Mouse (Mus musculus): ENCODE results near the gene Gm4131.

Gm4131 gene

DNA sequence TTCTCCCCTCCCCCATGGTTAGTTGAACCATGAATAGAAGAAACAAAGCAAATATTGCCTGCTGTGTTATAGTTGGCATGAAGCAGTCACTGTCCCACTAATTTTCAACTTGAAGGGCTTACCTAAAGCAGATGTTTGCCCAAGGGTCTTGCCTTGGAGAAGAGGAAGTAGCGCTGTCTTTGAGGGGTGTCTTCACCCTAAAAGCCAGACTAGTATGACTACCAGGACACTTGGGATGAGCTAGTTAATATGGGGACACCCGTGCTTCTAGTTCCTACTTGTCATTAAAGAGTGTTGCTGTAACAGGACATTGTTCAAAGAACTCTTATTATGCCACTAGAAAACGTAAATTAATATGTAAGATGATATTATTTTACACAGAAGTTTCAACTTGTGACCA is 9.6 kb downstream of the Gm4131 start:
- H3K4me1 ChIP-seq (replicated peaks; ENCODE audit: low read depth, low read length), result peaks cover 15% of the 10 kb centered on the region
- H3K27me3 ChIP-seq (ENCODE audit: insufficient read depth, low read length), result peaks cover 70% of the 10 kb centered on the region
- TF ChIP-seq CTCF (conservative IDR thresholded peaks at IDR 0.05; ENCODE audit: low read length) (no peak), NANOG (IDR thresholded peaks at IDR 0.05; ENCODE audit: borderline replicate concordance, low read length) (no peak), POU5F1 (IDR thresholded peaks at IDR 0.05; ENCODE audit: borderline replicate concordance, low read length) (no peak)
- no peaks in the 10 kb centered on the region for H3K9me3 ChIP-seq (ENCODE audit: low read length)
- H3K4me3 ChIP-seq (replicated peaks; ENCODE audit: low read length), result no peak overlapping the region
- no peaks in the 10 kb centered on the region for H3K36me3 ChIP-seq (ENCODE audit: insufficient read depth, low read length)

DNA sequence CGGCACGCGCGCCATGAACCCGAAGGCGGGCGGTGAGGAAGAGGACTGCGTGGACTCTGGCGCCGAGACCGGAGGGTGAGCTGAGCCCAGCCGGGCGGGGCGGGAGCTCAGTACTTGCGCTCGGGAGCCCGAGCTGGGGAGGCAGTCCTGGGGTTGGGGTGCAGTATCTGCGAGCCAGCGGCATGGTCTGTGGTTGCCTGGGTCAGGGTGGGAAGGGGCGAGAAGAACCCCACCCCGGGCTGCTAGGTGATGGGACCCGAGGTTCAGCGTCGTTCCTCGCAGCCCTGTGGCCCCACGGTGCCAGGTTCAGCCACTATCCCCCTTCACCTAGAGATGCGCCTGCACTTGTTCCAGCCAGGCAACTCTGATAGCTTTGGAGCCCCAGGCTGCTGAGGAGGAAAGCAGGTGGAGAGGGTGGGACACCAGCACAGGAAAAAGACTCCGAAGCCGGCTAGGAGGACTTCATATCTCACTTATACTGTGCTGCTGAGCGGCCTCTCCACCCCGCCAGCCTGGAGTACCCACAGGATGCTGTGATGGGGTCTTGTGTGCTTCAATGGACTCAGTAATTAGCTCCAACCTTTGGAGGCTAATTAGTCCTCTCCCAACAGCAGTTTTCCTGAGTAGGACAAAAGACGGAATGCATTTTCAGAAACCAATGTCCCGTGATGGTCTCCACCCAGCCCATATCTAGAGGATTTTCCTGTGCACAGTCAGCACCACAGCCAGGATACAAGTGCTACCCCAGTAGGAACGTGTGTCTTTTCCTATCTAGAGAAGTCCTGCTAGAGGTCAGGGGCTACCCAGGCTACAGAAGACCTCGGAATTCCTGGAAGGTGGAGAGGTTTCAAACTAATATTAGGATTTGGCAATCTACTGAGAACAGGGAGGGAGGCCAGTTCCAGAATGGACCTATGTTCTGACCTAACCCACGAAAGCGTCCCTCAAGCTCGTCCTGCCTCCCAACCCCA is 10.6 kb downstream of the Gm4131 start:
- Histone ChIP-seq H3K27me3 (ENCODE audit: insufficient read depth, low read length) (peaks cover 74% of the 10 kb centered on the region), H3K4me3 (replicated peaks; ENCODE audit: low read length) (peak overlapping the region; percentile 83), H3K9me3 (ENCODE audit: low read length) (no peaks in the 10 kb centered on the region), H3K4me1 (replicated peaks; ENCODE audit: low read depth, low read length) (peaks cover 15% of the 10 kb centered on the region), H3K36me3 (ENCODE audit: insufficient read depth, low read length) (no peaks in the 10 kb centered on the region)
- TF ChIP-seq CTCF (conservative IDR thresholded peaks at IDR 0.05; ENCODE audit: low read length) (no peak), POU5F1 (IDR thresholded peaks at IDR 0.05; ENCODE audit: borderline replicate concordance, low read length) (no peak), NANOG (IDR thresholded peaks at IDR 0.05; ENCODE audit: borderline replicate concordance, low read length) (no peak)

DNA sequence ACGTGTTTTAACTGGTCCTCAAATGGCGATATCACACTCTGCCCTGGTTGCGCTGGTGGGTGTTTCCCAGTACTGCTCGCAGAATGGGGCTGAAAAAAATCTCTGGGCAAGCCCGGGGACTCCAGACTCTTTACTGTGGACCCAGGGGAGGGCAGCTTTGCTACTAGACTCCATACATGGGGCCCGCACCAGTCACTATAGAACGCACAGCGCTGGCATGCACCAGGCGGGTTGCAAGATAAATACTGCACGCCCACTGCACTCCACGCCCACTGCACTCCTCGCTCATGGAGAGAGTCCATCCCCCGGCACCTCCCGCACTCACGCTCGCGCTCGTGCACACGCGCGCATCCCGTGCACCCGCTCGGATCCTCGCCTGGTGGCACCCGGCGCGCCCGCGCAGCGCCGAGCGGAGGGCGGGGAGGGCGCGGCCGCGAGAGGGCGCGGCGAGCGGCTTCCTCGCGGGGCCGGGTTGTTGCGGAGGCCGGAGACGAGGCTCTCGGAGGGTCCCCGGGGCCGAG is 11.4 kb downstream of the Gm4131 start, which contains the start of gene Fam124a:
TSS of gene Fam124a (plus strand) at position 429 of the 521 bp plus-strand sequence.
- no peak for TF ChIP-seq NANOG (IDR thresholded peaks at IDR 0.05; ENCODE audit: borderline replicate concordance, low read length)
- no peak for TF ChIP-seq POU5F1 (IDR thresholded peaks at IDR 0.05; ENCODE audit: borderline replicate concordance, low read length)
- H3K27me3 ChIP-seq (ENCODE audit: insufficient read depth, low read length), result peaks cover 74% of the 10 kb centered on the region
- peaks cover 15% of the 10 kb centered on the region for H3K4me1 ChIP-seq (replicated peaks; ENCODE audit: low read depth, low read length)

DNA sequence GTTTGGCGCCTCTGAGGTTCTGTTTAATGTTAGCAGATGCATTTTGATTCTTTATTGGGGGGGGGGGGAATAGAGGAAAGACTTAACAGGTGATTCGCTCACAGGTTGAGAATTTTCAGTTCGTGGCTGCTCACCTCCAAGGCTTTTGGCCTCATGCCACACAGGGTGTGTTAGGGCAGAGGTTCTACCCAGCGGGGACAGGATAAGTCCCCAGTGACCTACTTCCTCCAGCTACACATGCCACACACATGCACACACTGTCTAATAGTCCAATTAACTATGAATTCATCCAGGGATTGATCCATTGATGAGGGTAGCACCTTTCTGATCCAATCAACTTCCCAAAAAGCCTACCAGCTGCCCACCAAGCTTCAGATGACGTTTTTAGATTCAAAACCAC is 12.9 kb downstream of the Gm4131 start:
- H3K9me3 ChIP-seq (ENCODE audit: low read length), result peaks cover under 1% of the 10 kb centered on the region; the same call in 1 of the 2 replicates
- peaks cover 15% of the 10 kb centered on the region for H3K4me1 ChIP-seq (replicated peaks; ENCODE audit: low read depth, low read length)
- H3K27me3 ChIP-seq (ENCODE audit: insufficient read depth, low read length), result peaks cover 66% of the 10 kb centered on the region
- TF ChIP-seq NANOG (IDR thresholded peaks at IDR 0.05; ENCODE audit: borderline replicate concordance, low read length) (no peak), POU5F1 (IDR thresholded peaks at IDR 0.05; ENCODE audit: borderline replicate concordance, low read length) (no peak), CTCF (conservative IDR thresholded peaks at IDR 0.05; ENCODE audit: low read length) (no peak)
- H3K4me3 ChIP-seq (replicated peaks; ENCODE audit: low read length), result no peak overlapping the region
- H3K36me3 ChIP-seq (ENCODE audit: insufficient read depth, low read length), result no peaks in the 10 kb centered on the region

More for the DNA sequence above, 11.4 kb downstream of the Gm4131 start, which contains the start of gene Fam124a:
- Histone ChIP-seq H3K36me3 (ENCODE audit: insufficient read depth, low read length) (no peaks in the 10 kb centered on the region), H3K4me3 (replicated peaks; ENCODE audit: low read length) (peak within 1 kb of the TSS; percentile 83), H3K9me3 (ENCODE audit: low read length) (no peaks in the 10 kb centered on the region)

DNA sequence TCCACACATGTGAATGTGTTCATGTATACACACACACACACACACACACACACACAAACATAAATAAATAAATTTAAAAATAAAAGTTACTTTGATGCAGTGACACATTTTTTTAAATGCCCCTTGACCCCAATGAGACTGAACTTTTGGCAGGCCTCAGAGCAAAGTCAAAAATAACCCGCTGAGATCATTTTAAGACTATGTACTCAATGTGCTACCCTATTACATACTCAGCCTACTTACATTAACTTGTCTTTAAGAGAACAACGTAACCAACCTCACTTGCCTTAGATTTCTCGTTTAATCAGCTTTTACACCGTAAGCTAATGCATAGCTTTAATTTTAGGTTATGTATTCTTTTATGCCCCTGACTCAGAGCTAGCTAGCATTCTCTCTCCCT is 13.9 kb downstream of the Gm4131 start:
- Histone ChIP-seq H3K9me3 (ENCODE audit: low read length) (peaks cover 10% of the 10 kb centered on the region), H3K36me3 (ENCODE audit: insufficient read depth, low read length) (no peaks in the 10 kb centered on the region), H3K4me3 (replicated peaks; ENCODE audit: low read length) (no peak overlapping the region), H3K4me1 (replicated peaks; ENCODE audit: low read depth, low read length) (peaks cover 15% of the 10 kb centered on the region), H3K27me3 (ENCODE audit: insufficient read depth, low read length) (peaks cover 56% of the 10 kb centered on the region)
- TF ChIP-seq CTCF (conservative IDR thresholded peaks at IDR 0.05; ENCODE audit: low read length) (no peak), NANOG (IDR thresholded peaks at IDR 0.05; ENCODE audit: borderline replicate concordance, low read length) (no peak), POU5F1 (IDR thresholded peaks at IDR 0.05; ENCODE audit: borderline replicate concordance, low read length) (no peak)

DNA sequence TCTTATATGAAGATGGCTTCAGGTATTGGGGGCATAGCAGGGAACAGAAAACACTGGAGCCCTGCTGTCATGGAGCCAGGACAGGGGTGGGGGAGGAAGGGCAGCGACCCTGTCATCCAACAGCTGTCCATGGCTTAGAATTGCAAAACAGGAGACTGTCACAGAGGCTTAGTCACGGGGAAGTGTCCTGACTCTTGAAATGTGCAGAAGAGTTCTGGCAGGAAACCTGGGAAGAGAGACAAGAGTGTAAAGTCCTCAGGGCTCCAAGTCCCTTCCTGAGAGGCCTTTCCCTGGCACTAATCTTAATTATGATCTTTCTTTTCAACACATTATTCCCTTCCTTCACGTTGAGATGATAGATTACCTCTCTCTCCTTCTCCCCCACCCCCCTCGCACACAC is 16.6 kb downstream of the Gm4131 start:
- Histone ChIP-seq H3K4me1 (replicated peaks; ENCODE audit: low read depth, low read length) (peaks cover 3% of the 10 kb centered on the region), H3K27me3 (ENCODE audit: insufficient read depth, low read length) (peaks cover 30% of the 10 kb centered on the region), H3K4me3 (replicated peaks; ENCODE audit: low read length) (no peak overlapping the region), H3K36me3 (ENCODE audit: insufficient read depth, low read length) (no peaks in the 10 kb centered on the region), H3K9me3 (ENCODE audit: low read length) (peaks cover 14% of the 10 kb centered on the region)
- TF ChIP-seq NANOG (IDR thresholded peaks at IDR 0.05; ENCODE audit: borderline replicate concordance, low read length) (no peak), CTCF (conservative IDR thresholded peaks at IDR 0.05; ENCODE audit: low read length) (no peak), POU5F1 (IDR thresholded peaks at IDR 0.05; ENCODE audit: borderline replicate concordance, low read length) (no peak)

DNA sequence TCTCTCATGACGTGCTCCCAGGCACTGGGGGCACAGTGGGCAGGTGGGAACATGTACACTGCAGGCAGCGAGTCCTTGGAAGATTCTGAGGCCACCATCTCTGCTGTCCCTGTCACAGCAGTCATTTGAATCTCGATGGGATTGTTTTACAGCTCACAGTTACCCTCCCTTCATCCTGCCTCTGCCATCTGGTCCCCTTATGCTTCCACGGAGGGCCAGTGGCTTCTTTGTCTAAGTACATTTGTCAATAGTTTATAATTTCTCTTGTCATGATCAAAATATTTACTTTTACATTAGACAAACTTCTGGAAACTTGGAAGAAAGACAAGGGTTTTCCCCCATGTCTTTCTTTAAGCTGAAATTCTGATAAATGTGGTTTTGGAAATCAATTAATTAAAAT is 20.0 kb downstream of the Gm4131 start:
- no peak overlapping the region for H3K4me3 ChIP-seq (replicated peaks; ENCODE audit: low read length)
- H3K36me3 ChIP-seq (ENCODE audit: insufficient read depth, low read length), result no peaks in the 10 kb centered on the region
- H3K9me3 ChIP-seq (ENCODE audit: low read length), result peaks cover 23% of the 10 kb centered on the region
- no peaks in the 10 kb centered on the region for H3K4me1 ChIP-seq (replicated peaks; ENCODE audit: low read depth, low read length)
- no peak for TF ChIP-seq NANOG (IDR thresholded peaks at IDR 0.05; ENCODE audit: borderline replicate concordance, low read length)
- no peak for TF ChIP-seq CTCF (conservative IDR thresholded peaks at IDR 0.05; ENCODE audit: low read length)
- no peak for TF ChIP-seq POU5F1 (IDR thresholded peaks at IDR 0.05; ENCODE audit: borderline replicate concordance, low read length)
- H3K27me3 ChIP-seq (ENCODE audit: insufficient read depth, low read length), result peaks cover 5% of the 10 kb centered on the region

DNA sequence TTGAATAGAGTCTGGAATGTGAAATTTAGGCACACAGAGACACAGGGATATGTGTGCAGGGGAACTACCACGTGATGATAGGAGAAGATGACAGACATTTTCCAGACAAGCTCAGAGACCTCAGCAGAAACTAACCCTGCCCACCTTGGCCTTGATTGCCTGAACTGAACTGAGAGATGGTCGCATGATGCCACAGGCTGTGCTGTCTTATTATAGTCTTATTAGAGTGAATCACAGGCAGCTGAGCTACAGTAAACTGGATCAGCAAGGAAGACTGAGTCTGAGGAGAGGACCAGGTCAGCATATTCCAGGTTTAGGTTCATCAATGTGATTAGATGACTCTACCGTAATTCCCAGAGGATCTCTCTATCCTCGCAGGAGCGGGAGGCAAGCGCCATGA is 20.4 kb downstream of the Gm4131 start:
- TF ChIP-seq CTCF (conservative IDR thresholded peaks at IDR 0.05; ENCODE audit: low read length) (no peak), POU5F1 (IDR thresholded peaks at IDR 0.05; ENCODE audit: borderline replicate concordance, low read length) (no peak)
- H3K36me3 ChIP-seq (ENCODE audit: insufficient read depth, low read length), result no peaks in the 10 kb centered on the region

More for the DNA sequence above, 20.4 kb downstream of the Gm4131 start:
- H3K27me3 ChIP-seq (ENCODE audit: insufficient read depth, low read length), result peaks cover 4% of the 10 kb centered on the region; the same call in 1 of the 2 replicates
- H3K4me3 ChIP-seq (replicated peaks; ENCODE audit: low read length), result no peak overlapping the region
- H3K9me3 ChIP-seq (ENCODE audit: low read length), result peaks cover 23% of the 10 kb centered on the region
- H3K4me1 ChIP-seq (replicated peaks; ENCODE audit: low read depth, low read length), result no peaks in the 10 kb centered on the region

Measured in E14TG2a.4 (cell line).